Mouse (Mus musculus) megakaryocyte, embryonic 14.5 days (primary cell): ENCODE results near the gene Fam45a. TPM values are rescaled to one million over a fixed set of nuclear protein-coding genes. Genes with fewer than 3 reads are reported as not detected.

Source experiments
- H3K27me3 ChIP-seq: replicated peaks from 2 replicates; pipeline ENCODE3; 2012; ENCODE audit warnings: inconsistent platforms
- H3K36me3 ChIP-seq: replicated peaks from 2 replicates; pipeline ENCODE3; 2012; ENCODE audit warnings: low read length, inconsistent platforms, mixed read lengths
- H3K4me1 ChIP-seq: 2 replicates; pipeline ENCODE4 v1.6.1; 2012; ENCODE audit warnings: inconsistent platforms
- H3K4me3 ChIP-seq: replicated peaks from 2 replicates; pipeline ENCODE3; 2012; ENCODE audit warnings: moderate library complexity, mild to moderate bottlenecking, inconsistent platforms
- H3K9me3 ChIP-seq: 2 replicates; pipeline ENCODE4 v1.6.1; 2012; ENCODE audit warnings: inconsistent platforms
- FLI1 ChIP-seq: IDR thresholded peaks from 2 replicates; pipeline ENCODE4 v1.6.1; 2012; ENCODE audit warnings: low read length, inconsistent platforms, mixed read lengths
- GATA1 ChIP-seq: IDR thresholded peaks from 3 replicates; pipeline ENCODE4 v1.6.1; 2012; ENCODE audit warnings: mixed read lengths, low read length, inconsistent platforms, borderline replicate concordance
- polyA plus RNA-seq: library from polyadenylated mRNA; stranded (reverse); fragments of >175 nt; gene quantifications from 2 replicates; pipeline ENCODE4 v1.2.3, GENCODE M21; 2012; ENCODE audit warnings: low replicate concordance; ENCODE audit not compliant: insufficient read depth

Gene Fam45a
- polyA plus RNA-seq, 1 experiment = 8.6 TPM

- no peak for TF ChIP-seq FLI1
- TF ChIP-seq GATA1 = no peak
- Histone ChIP-seq H3K4me3 (peak overlapping the region; percentile 95), H3K4me1 (peaks cover 28% of the 10 kb centered on the region), H3K36me3 (peaks cover 3% of the 10 kb centered on the region), H3K27me3 (no peaks in the 10 kb centered on the region), H3K9me3 (no peaks in the 10 kb centered on the region)
Measured at GRCm38 (mm10) chr19:60791164-60791563, 20.2 kb upstream of the Fam45a start.

DNA sequence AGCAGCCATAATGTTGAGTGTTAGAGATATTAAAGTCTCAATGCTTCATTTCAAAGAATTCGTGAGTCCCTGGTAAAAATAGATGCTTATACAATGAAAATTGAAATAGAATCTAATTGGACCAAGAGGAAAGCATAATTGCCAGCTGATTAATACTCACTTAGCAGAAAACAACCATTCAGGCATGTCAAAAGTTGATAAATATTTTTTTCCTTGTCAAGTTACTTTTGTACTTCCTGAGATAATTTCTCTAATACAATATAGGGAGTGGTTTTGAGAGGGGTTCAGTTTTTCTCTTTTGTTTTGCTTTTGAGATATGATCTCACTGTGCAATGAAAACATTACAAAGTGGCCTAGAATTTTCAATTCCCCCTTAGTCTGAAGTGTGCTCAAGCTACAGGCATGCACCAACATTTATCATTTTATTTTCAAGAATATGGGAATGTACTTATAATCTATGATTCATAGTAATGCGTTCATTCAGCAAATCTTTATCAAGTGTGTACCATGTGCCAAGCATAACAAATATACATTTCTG, 18.1 kb upstream of the Fam45a start:
- Histone ChIP-seq H3K27me3 (no peaks in the 10 kb centered on the region), H3K4me3 (no peak overlapping the region), H3K4me1 (peaks cover 18% of the 10 kb centered on the region), H3K9me3 (no peaks in the 10 kb centered on the region), H3K36me3 (no peaks in the 10 kb centered on the region)
- no peak for TF ChIP-seq GATA1
- TF ChIP-seq FLI1 = no peak

DNA sequence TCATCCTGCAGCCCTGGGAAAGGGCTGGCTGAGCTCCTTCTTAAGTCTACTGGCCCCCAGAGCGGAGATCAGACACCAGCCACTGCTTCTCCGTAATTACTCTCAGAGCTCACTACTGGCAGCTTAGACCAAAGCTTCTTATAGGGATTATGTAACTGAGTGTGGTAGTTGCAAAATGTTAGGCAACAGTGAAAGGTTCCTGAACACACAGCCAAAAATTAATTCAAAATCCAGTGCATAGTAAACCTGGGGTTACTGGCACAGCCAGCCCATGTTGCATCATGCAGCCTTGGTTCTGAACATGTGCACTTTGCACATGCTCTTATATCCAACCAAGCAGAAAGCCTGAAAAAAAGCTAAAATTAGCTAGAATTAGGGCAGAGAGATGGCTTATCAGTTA, 16.1 kb upstream of the Fam45a start:
- no peaks in the 10 kb centered on the region for H3K36me3 ChIP-seq
- TF ChIP-seq GATA1 (no peak), FLI1 (no peak)
- peaks cover 27% of the 10 kb centered on the region for H3K4me1 ChIP-seq
- no peaks in the 10 kb centered on the region for H3K9me3 ChIP-seq
- no peak overlapping the region for H3K4me3 ChIP-seq
- no peaks in the 10 kb centered on the region for H3K27me3 ChIP-seq

- Histone ChIP-seq H3K9me3 (no peaks in the 10 kb centered on the region), H3K27me3 (no peaks in the 10 kb centered on the region), H3K4me3 (no peak overlapping the region), H3K4me1 (peaks cover 21% of the 10 kb centered on the region), H3K36me3 (no peaks in the 10 kb centered on the region)
- TF ChIP-seq FLI1 = no peak
- no peak for TF ChIP-seq GATA1
Measured at GRCm38 (mm10) chr19:60797415-60797814, 14.0 kb upstream of the Fam45a start.

DNA sequence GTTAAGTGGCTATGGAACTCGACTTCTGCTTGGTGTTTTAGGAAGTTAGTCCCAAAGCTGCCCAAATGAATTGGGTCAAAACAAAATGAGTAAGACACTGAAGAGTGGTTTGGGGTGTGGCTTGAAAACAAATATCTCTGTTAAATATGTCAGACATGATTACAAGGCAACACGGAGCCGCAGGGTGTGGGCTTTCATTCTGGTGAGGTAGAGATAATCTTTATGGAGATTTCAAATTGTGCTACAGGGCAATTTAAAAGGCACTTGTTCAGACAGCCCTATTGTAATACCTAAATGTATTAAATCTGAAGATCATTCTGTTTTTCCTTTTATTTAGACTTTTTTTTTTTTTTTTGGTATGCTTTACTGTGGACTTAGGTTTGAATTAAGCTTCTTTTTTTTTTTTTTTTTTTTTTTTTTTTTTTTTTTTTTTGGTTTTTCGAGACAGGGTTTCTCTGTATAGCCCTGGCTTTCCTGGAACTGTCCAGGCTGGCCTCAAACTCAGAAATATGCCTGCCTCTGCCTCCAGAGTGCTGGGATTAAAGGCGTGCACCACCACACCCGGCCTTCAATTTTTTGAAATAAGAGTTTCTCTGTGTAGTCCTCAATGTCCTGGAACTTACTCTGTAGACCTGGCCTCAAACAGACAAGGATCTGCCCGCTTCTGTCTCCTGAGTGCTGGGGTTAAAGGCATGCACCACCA, 11.4 kb upstream of the Fam45a start:
- Histone ChIP-seq H3K9me3 (no peaks in the 10 kb centered on the region), H3K36me3 (no peaks in the 10 kb centered on the region), H3K4me1 (peaks cover 28% of the 10 kb centered on the region), H3K4me3 (no peak overlapping the region), H3K27me3 (no peaks in the 10 kb centered on the region)
- no peak for TF ChIP-seq GATA1
- TF ChIP-seq FLI1 = no peak

DNA sequence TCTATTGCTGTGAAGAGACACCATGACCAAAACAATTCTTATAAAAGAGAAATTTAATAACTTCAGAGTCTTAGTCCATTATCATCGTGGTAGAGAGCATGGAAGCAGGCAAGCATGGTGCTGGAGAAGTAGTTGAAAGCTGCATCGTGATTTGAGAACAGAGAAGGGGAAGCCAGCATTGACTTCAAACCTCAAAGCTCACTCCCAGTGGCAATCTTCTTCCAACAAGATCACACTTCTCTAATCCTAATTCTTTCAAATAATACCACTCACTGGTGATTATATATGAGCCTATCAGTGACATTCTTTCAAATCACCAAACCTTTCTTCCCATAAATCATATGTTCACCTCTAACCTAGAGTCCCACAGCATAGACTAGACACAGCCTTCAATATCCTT, 6.5 kb upstream of the Fam45a start:
- Histone ChIP-seq H3K4me3 (no peak overlapping the region), H3K36me3 (no peaks in the 10 kb centered on the region), H3K9me3 (no peaks in the 10 kb centered on the region), H3K27me3 (no peaks in the 10 kb centered on the region), H3K4me1 (peaks cover 33% of the 10 kb centered on the region)
- TF ChIP-seq FLI1 (no peak), GATA1 (no peak)

DNA sequence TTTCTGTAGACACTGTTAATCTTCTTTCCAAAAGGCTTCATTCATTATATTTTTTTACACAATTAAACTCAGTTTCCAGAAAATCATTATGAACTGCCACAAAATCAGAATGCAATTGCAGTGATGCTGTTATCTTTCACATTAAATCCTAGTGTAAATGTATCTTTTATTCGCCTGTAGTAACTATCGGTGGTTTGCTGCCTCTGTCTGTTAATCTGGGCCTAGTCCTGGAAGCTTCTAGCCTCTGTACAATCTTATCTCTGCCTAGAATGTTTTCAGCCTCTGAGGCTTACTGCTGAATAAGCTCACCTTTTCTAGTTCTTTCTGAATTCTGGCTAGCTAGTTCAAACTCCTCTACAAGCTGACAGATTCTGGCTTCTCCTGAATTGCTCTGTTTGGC, 1.5 kb upstream of the Fam45a start:
- TF ChIP-seq FLI1 (no peak), GATA1 (no peak)
- Histone ChIP-seq H3K9me3 (no peaks in the 10 kb centered on the region), H3K27me3 (no peaks in the 10 kb centered on the region), H3K36me3 (peaks cover 11% of the 10 kb centered on the region), H3K4me3 (no peak overlapping the region), H3K4me1 (peaks cover 38% of the 10 kb centered on the region)

DNA sequence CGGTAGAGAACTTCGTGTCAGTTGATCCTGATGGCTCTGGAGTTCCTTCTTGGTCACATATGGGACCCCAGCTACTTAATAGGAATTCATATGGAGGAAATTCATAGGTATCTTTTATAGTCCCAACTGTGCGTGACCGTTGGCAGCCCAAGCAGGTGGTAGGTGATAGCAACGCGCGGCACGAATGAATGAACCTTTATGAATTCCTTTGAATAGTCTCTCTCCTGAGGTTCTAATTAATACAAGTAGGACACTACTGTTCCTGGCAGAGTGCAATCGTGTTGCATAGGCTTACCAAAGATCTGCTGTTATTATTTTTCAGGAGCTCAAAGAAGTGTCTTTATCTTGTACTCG, 628 bp downstream of the Fam45a start:
- H3K4me1 ChIP-seq = peaks cover 25% of the 10 kb centered on the region
- TF ChIP-seq GATA1 = no peak
- peaks cover 30% of the 10 kb centered on the region for H3K36me3 ChIP-seq
- no peaks in the 10 kb centered on the region for H3K9me3 ChIP-seq
- H3K4me3 ChIP-seq = peak overlapping the region; percentile 99
- no peaks in the 10 kb centered on the region for H3K27me3 ChIP-seq

DNA sequence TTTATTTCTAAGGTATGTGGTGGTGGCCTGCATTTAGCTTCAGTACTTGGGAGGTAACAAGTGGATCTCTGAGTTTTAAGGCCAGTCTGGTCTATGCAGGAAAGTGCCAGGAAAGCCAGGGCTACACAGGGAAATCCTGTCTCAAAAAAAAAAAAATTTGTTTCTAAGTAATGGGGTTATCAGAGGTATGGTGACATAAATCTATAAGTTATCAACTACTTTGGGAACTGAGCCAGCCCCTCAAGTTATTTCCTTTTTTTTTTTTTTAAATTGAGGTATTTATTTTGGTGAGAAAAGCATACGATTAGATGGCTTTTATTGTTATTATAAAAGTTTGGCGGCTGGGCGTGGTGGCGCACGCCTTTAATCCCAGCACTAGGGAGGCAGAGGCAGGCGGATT, 1.7 kb downstream of the Fam45a start:
- Histone ChIP-seq H3K4me1 (peaks cover 21% of the 10 kb centered on the region), H3K4me3 (no peak overlapping the region), H3K27me3 (no peaks in the 10 kb centered on the region), H3K36me3 (peaks cover 37% of the 10 kb centered on the region), H3K9me3 (no peaks in the 10 kb centered on the region)
- TF ChIP-seq FLI1 (no peak), GATA1 (no peak)

- H3K4me1 ChIP-seq = peaks cover 14% of the 10 kb centered on the region
- H3K4me3 ChIP-seq = peak overlapping the region; percentile 70
- H3K27me3 ChIP-seq = no peaks in the 10 kb centered on the region
- TF ChIP-seq FLI1 (no peak), GATA1 (no peak)
- no peaks in the 10 kb centered on the region for H3K9me3 ChIP-seq
- H3K36me3 ChIP-seq = peaks cover 86% of the 10 kb centered on the region
Measured at GRCm38 (mm10) chr19:60818677-60819076, 7.3 kb downstream of the Fam45a start.
